Mouse (Mus musculus): ENCODE measurements at regions not wholly inside any gene's neighbourhood (a gene's known extent, or its start where the extent isn't known, plus 50 kb on each side); places are given as distances from the start of the nearest gene placed in this dataset.

- no peaks in the 10 kb centered on the region for H3K9me3 ChIP-seq (ENCODE audit: control insufficient read depth, low read length)
- no peak overlapping the region for H3K27ac ChIP-seq (ENCODE audit: low read depth, low read length)
- H3K36me3 ChIP-seq (ENCODE audit: control insufficient read depth, insufficient read depth, low read length), result no peaks in the 10 kb centered on the region
- ATAC-seq, result no peak
- no peaks in the 10 kb centered on the region for H3K27me3 ChIP-seq (replicated peaks; ENCODE audit: control insufficient read depth, insufficient read depth, low read length)
- no peak overlapping the region for H3K4me3 ChIP-seq (ENCODE audit: low read length)
- no peak overlapping the region for H3K4me2 ChIP-seq (ENCODE audit: low read length)
- WGBS, result 79% methylated on average over 4 of the region's 4 CpGs
- no peak overlapping the region for H3K9ac ChIP-seq (ENCODE audit: low read depth, low read length)
- no peaks in the 10 kb centered on the region for H3K4me1 ChIP-seq (ENCODE audit: control insufficient read depth, insufficient read depth, low read depth, low read length)
Observed at GRCm38 (mm10) chr14:13146959-13147535, 137.5 kb upstream of the Synpr start.

GRCm38 (mm10) chr14:13149617-13150016, 135.0 kb upstream of the Synpr start:
- WGBS, result 83% methylated on average over 1 of the region's 1 CpGs
- no peak for ATAC-seq

GRCm38 (mm10) chr14:13151672-13152071, 132.9 kb upstream of the Synpr start:
- Histone ChIP-seq H3K9me3 (ENCODE audit: control insufficient read depth, low read length) (no peaks in the 10 kb centered on the region), H3K4me3 (ENCODE audit: low read length) (no peak overlapping the region), H3K4me1 (ENCODE audit: control insufficient read depth, insufficient read depth, low read depth, low read length) (no peaks in the 10 kb centered on the region), H3K4me2 (ENCODE audit: low read length) (no peak overlapping the region), H3K27ac (ENCODE audit: low read depth, low read length) (no peak overlapping the region), H3K9ac (ENCODE audit: low read depth, low read length) (no peak overlapping the region), H3K36me3 (ENCODE audit: control insufficient read depth, insufficient read depth, low read length) (no peaks in the 10 kb centered on the region), H3K27me3 (replicated peaks; ENCODE audit: control insufficient read depth, insufficient read depth, low read length) (no peaks in the 10 kb centered on the region)
- ATAC-seq, result no peak
- 69% methylated on average over 1 of the region's 1 CpGs for WGBS

More at GRCm38 (mm10) chr14:13149617-13150016, 135.0 kb upstream of the Synpr start:
- no peaks in the 10 kb centered on the region for H3K36me3 ChIP-seq (ENCODE audit: control insufficient read depth, insufficient read depth, low read length)
- no peaks in the 10 kb centered on the region for H3K27me3 ChIP-seq (replicated peaks; ENCODE audit: control insufficient read depth, insufficient read depth, low read length)
- no peak overlapping the region for H3K4me2 ChIP-seq (ENCODE audit: low read length)
- H3K27ac ChIP-seq (ENCODE audit: low read depth, low read length), result no peak overlapping the region
- no peaks in the 10 kb centered on the region for H3K4me1 ChIP-seq (ENCODE audit: control insufficient read depth, insufficient read depth, low read depth, low read length)
- no peak overlapping the region for H3K9ac ChIP-seq (ENCODE audit: low read depth, low read length)
- no peak overlapping the region for H3K4me3 ChIP-seq (ENCODE audit: low read length)
- H3K9me3 ChIP-seq (ENCODE audit: control insufficient read depth, low read length), result no peaks in the 10 kb centered on the region

GRCm38 (mm10) chr14:13176149-13176548, 108.4 kb upstream of the Synpr start:
- 62% methylated on average over 3 of the region's 3 CpGs for WGBS
- H3K27ac ChIP-seq (ENCODE audit: low read depth, low read length), result no peak overlapping the region
- no peaks in the 10 kb centered on the region for H3K9me3 ChIP-seq (ENCODE audit: control insufficient read depth, low read length)
- no peaks in the 10 kb centered on the region for H3K4me1 ChIP-seq (ENCODE audit: control insufficient read depth, insufficient read depth, low read depth, low read length)
- no peak overlapping the region for H3K9ac ChIP-seq (ENCODE audit: low read depth, low read length)
- no peaks in the 10 kb centered on the region for H3K36me3 ChIP-seq (ENCODE audit: control insufficient read depth, insufficient read depth, low read length)
- ATAC-seq, result no peak
- no peak overlapping the region for H3K4me3 ChIP-seq (ENCODE audit: low read length)
- no peaks in the 10 kb centered on the region for H3K27me3 ChIP-seq (replicated peaks; ENCODE audit: control insufficient read depth, insufficient read depth, low read length)
- H3K4me2 ChIP-seq (ENCODE audit: low read length), result no peak overlapping the region

DNA sequence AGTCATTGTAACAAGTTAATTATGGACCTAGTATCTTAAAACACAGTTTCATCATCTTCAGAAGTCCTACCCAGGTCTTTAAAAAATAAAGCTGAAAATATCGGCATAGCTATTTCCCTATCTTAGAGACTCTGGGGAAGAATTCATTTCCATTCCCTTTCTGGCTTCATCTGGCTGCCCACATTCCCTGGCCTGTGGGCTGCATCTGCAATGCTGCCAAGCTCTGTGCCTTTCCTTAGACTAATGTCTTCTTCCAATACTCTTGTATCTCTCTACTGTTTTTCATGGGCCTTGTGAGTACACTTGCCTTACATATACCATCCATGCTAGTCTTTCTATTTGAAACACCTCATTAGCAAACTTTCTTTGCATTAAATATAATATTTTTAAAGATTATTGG, 106.7 kb upstream of the Synpr start:
- Histone ChIP-seq H3K4me3 (ENCODE audit: low read length) (no peak overlapping the region), H3K4me2 (ENCODE audit: low read length) (no peak overlapping the region), H3K36me3 (ENCODE audit: control insufficient read depth, insufficient read depth, low read length) (no peaks in the 10 kb centered on the region), H3K27me3 (replicated peaks; ENCODE audit: control insufficient read depth, insufficient read depth, low read length) (no peaks in the 10 kb centered on the region), H3K4me1 (ENCODE audit: control insufficient read depth, insufficient read depth, low read depth, low read length) (no peaks in the 10 kb centered on the region), H3K27ac (ENCODE audit: low read depth, low read length) (no peak overlapping the region), H3K9me3 (ENCODE audit: control insufficient read depth, low read length) (no peaks in the 10 kb centered on the region), H3K9ac (ENCODE audit: low read depth, low read length) (no peak overlapping the region)
- ATAC-seq, result no peak
- WGBS, result 94% methylated on average over 1 of the region's 1 CpGs

- Histone ChIP-seq H3K27me3 (replicated peaks; ENCODE audit: control insufficient read depth, insufficient read depth, low read length) (no peaks in the 10 kb centered on the region), H3K4me3 (ENCODE audit: low read length) (no peak overlapping the region), H3K9ac (ENCODE audit: low read depth, low read length) (no peak overlapping the region), H3K4me1 (ENCODE audit: control insufficient read depth, insufficient read depth, low read depth, low read length) (no peaks in the 10 kb centered on the region), H3K27ac (ENCODE audit: low read depth, low read length) (no peak overlapping the region), H3K36me3 (ENCODE audit: control insufficient read depth, insufficient read depth, low read length) (no peaks in the 10 kb centered on the region), H3K9me3 (ENCODE audit: control insufficient read depth, low read length) (no peaks in the 10 kb centered on the region), H3K4me2 (ENCODE audit: low read length) (no peak overlapping the region)
- no peak for ATAC-seq
- 78% methylated on average over 1 of the region's 1 CpGs for WGBS
Observed at GRCm38 (mm10) chr14:13190801-13191200, 93.8 kb upstream of the Synpr start.

DNA sequence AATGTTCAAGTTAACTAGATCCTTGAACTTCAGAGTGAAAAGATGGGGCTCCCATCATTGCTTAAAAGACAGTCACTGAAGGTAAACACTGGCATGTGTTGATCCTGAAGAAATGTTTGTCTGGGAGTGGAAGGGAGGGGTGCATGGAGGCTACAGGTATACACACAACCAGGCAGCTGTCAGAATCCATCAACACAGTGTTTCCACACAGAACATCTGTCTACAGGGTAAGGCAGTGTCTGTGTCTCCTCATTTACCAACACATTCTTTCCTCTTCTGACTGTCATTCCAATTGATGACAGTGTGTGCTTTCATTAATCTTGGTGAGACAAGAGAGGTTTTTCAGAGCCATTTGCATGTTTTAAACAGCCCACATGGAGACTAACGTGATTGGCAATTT, 91.8 kb upstream of the Synpr start:
- 55% methylated on average over 1 of the region's 1 CpGs for WGBS
- ATAC-seq, result no peak
- H3K27me3 ChIP-seq (replicated peaks; ENCODE audit: control insufficient read depth, insufficient read depth, low read length), result no peaks in the 10 kb centered on the region
- H3K4me3 ChIP-seq (ENCODE audit: low read length), result no peak overlapping the region
- no peak overlapping the region for H3K27ac ChIP-seq (ENCODE audit: low read depth, low read length)
- no peak overlapping the region for H3K4me2 ChIP-seq (ENCODE audit: low read length)
- H3K36me3 ChIP-seq (ENCODE audit: control insufficient read depth, insufficient read depth, low read length), result no peaks in the 10 kb centered on the region
- H3K4me1 ChIP-seq (ENCODE audit: control insufficient read depth, insufficient read depth, low read depth, low read length), result no peaks in the 10 kb centered on the region
- H3K9me3 ChIP-seq (ENCODE audit: control insufficient read depth, low read length), result no peaks in the 10 kb centered on the region
- no peak overlapping the region for H3K9ac ChIP-seq (ENCODE audit: low read depth, low read length)

GRCm38 (mm10) chr14:13197330-13197892, 87.2 kb upstream of the Synpr start:
- H3K9ac ChIP-seq (ENCODE audit: low read depth, low read length), result no peak overlapping the region
- no peaks in the 10 kb centered on the region for H3K9me3 ChIP-seq (ENCODE audit: control insufficient read depth, low read length)
- ATAC-seq, result no peak

GRCm38 (mm10) chr14:13198491-13198890, 86.1 kb upstream of the Synpr start:
- H3K9ac ChIP-seq (ENCODE audit: low read depth, low read length), result no peak overlapping the region
- no peaks in the 10 kb centered on the region for H3K36me3 ChIP-seq (ENCODE audit: control insufficient read depth, insufficient read depth, low read length)
- WGBS, result 23% methylated on average over 1 of the region's 1 CpGs
- H3K4me2 ChIP-seq (ENCODE audit: low read length), result no peak overlapping the region
- H3K27ac ChIP-seq (ENCODE audit: low read depth, low read length), result no peak overlapping the region
- no peaks in the 10 kb centered on the region for H3K27me3 ChIP-seq (replicated peaks; ENCODE audit: control insufficient read depth, insufficient read depth, low read length)
- no peaks in the 10 kb centered on the region for H3K4me1 ChIP-seq (ENCODE audit: control insufficient read depth, insufficient read depth, low read depth, low read length)
- no peaks in the 10 kb centered on the region for H3K9me3 ChIP-seq (ENCODE audit: control insufficient read depth, low read length)
- ATAC-seq, result peak; percentile 92
- H3K4me3 ChIP-seq (ENCODE audit: low read length), result no peak overlapping the region

More at GRCm38 (mm10) chr14:13197330-13197892, 87.2 kb upstream of the Synpr start:
- Histone ChIP-seq H3K4me3 (ENCODE audit: low read length) (no peak overlapping the region), H3K27me3 (replicated peaks; ENCODE audit: control insufficient read depth, insufficient read depth, low read length) (no peaks in the 10 kb centered on the region), H3K4me1 (ENCODE audit: control insufficient read depth, insufficient read depth, low read depth, low read length) (no peaks in the 10 kb centered on the region), H3K27ac (ENCODE audit: low read depth, low read length) (no peak overlapping the region), H3K4me2 (ENCODE audit: low read length) (no peak overlapping the region), H3K36me3 (ENCODE audit: control insufficient read depth, insufficient read depth, low read length) (no peaks in the 10 kb centered on the region)
- 60% methylated on average over 3 of the region's 3 CpGs for WGBS

Data from hindbrain, embryonic 16.5 days (tissue).